Mouse (Mus musculus) spleen, adult 2 months (tissue): ENCODE results near the gene Slc35b2. TPM values are rescaled to one million over a fixed set of nuclear protein-coding genes. Genes with fewer than 3 reads are reported as not detected.
A peak's percentile ranks its signal among the peaks of the same experiment; 100 is the strongest.

Source experiments
- DNase-seq, 2 experiments: peaks; one replicate each; pipeline versions ENCODE4 v3.0.0 to v3.0.0-alpha.2; 2012 to 2021; ENCODE audit warnings: low spot score in 2 of 2, low read depth in 1 of 2
- H3K27ac ChIP-seq: fragments of 200-500 bp; 2 replicates; pipeline ENCODE4 v1.5.1; 2012; ENCODE audit warnings: low read length, inconsistent platforms; ENCODE audit not compliant: insufficient read depth
- H3K27me3 ChIP-seq: fragments of 200-500 bp; 2 replicates; pipeline ENCODE4 v1.6.1; 2012; ENCODE audit warnings: mild to moderate bottlenecking, moderate library complexity, low read length, inconsistent platforms; ENCODE audit not compliant: control insufficient read depth, insufficient read depth
- H3K36me3 ChIP-seq: fragments of 200-500 bp; 2 replicates; pipeline ENCODE4 v1.6.1; 2012; ENCODE audit warnings: mild to moderate bottlenecking, low read length, inconsistent platforms; ENCODE audit not compliant: control insufficient read depth, insufficient read depth
- H3K4me1 ChIP-seq: fragments of 200-500 bp; 2 replicates; pipeline ENCODE4 v1.6.1; 2011; ENCODE audit warnings: inconsistent platforms; ENCODE audit not compliant: control insufficient read depth, insufficient read depth, insufficient read length
- H3K4me3 ChIP-seq: fragments of 200-500 bp; 2 replicates; pipeline ENCODE4 v1.5.1; 2011; ENCODE audit warnings: mild to moderate bottlenecking, inconsistent platforms; ENCODE audit not compliant: insufficient read depth, insufficient read length; ENCODE audit errors: extremely low read depth
- CTCF ChIP-seq: fragments of 200-500 bp; IDR thresholded peaks from 2 replicates; pipeline ENCODE4 v1.5.1; 2011; ENCODE audit warnings: mild to moderate bottlenecking, inconsistent platforms; ENCODE audit not compliant: insufficient read depth, insufficient read length, insufficient replicate concordance; ENCODE audit errors: extremely low read depth
- POLR2A ChIP-seq: fragments of 200-500 bp; IDR thresholded peaks from 2 replicates; pipeline ENCODE4 v1.6.1; 2011; ENCODE audit warnings: low read depth, low read length, inconsistent platforms
- WGBS: fragments of 180-500 bp; shearing (Covaris S2); methylation state at CpG from one replicate; pipeline ENCODE4 v1.1.7; 2018; 5-methylcytosine and 5-hydroxymethylcytosine counted together
- polyA plus RNA-seq: library from polyadenylated mRNA; depleted of rRNA; stranded (reverse); fragments of >200 nt; gene quantifications from 2 replicates; pipeline ENCODE4 v1.2.3, GENCODE M21; 2012

The Slc35b2 gene
- polyA plus RNA-seq, 1 experiment = 70.9 TPM

DNA sequence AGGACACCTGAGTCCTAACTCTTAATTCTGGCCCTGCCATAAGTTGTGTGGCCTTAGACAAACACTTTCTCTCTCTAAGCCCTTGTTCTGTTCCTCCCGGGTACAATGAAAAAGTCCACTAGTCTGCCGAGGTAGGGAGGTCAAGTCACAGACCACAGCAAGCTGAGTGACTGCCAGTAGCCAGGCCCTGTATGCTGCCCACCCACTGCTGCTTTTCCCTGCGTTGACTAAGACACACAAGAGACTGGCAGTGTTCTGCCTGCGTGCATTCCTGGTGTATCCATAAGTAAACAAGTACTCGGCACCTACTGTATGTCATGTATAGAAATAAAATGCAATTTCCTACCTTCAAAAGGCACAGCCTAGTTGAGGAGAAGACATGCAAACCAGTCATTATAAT lies 13.4 kb upstream of the Slc35b2 start:
- TF ChIP-seq CTCF = no peak
- H3K4me1 ChIP-seq = peaks cover 10% of the 10 kb centered on the region; the same call in 1 of the 2 replicates
- DNase-seq = no peak
- H3K27ac ChIP-seq = no peak overlapping the region
- no peak overlapping the region for H3K4me3 ChIP-seq
- no peaks in the 10 kb centered on the region for H3K36me3 ChIP-seq
- peaks cover 15% of the 10 kb centered on the region for H3K27me3 ChIP-seq
- 53% methylated on average over 5 of the region's 5 CpGs for WGBS

- TF ChIP-seq POLR2A (no peak), CTCF (no peak)
- no peak overlapping the region for H3K27ac ChIP-seq
- 75% methylated on average over 7 of the region's 7 CpGs for WGBS
- H3K4me3 ChIP-seq = no peak overlapping the region
- H3K36me3 ChIP-seq = no peaks in the 10 kb centered on the region
- peaks cover 5% of the 10 kb centered on the region; the same call in 1 of the 2 replicates for H3K4me1 ChIP-seq
- DNase-seq = no peak
- H3K27me3 ChIP-seq = peaks cover 13% of the 10 kb centered on the region
Observed at GRCm38 (mm10) chr17:45551249-45551796, 12.4 kb upstream of the Slc35b2 start.

DNA sequence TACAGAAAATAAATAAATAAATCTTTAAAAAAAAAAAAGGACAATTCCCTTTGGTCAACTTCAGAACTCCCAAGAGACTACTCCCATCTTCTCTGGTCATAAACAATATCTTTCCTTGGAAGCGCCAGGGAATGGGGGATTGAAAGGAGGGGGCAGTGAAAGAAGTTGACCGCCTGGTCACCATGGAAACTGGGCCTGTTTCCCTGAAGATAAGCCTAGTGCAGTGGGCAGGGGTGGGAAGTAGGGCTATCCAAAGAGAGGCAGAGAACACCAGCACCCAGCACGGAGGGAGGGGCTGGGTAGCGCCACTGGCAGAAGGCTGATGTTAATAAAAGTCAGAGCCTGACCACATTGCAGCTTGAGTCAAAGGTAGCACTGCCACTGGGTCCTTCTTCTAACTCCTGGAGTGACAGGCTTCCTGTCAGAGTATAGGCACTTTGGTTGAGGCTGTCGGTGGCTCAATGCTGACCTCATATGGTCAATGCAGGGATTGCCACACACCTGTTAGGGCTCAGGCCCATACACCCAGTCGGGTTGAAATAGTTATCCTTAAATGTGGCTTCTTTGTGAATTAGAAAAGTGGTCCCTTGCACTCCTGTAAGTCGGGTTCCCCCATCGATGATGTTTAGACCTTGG lies 11.7 kb upstream of the Slc35b2 start:
- Histone ChIP-seq H3K27me3 (peaks cover 13% of the 10 kb centered on the region), H3K27ac (no peak overlapping the region), H3K4me1 (peaks cover 5% of the 10 kb centered on the region; the same call in 1 of the 2 replicates), H3K4me3 (no peak overlapping the region), H3K36me3 (no peaks in the 10 kb centered on the region)
- TF ChIP-seq POLR2A (no peak), CTCF (peak; percentile 95; the same call in 1 of the 2 replicates)
- peak in 1 of 2 experiments; percentile 80 for DNase-seq
- WGBS = 13% methylated on average over 8 of the region's 8 CpGs

- no peak overlapping the region for H3K4me3 ChIP-seq
- WGBS = 92% methylated on average over 3 of the region's 3 CpGs
- no peak for TF ChIP-seq POLR2A
- no peak for TF ChIP-seq CTCF
Observed at GRCm38 (mm10) chr17:45553065-45553464, 10.6 kb upstream of the Slc35b2 start.

DNA sequence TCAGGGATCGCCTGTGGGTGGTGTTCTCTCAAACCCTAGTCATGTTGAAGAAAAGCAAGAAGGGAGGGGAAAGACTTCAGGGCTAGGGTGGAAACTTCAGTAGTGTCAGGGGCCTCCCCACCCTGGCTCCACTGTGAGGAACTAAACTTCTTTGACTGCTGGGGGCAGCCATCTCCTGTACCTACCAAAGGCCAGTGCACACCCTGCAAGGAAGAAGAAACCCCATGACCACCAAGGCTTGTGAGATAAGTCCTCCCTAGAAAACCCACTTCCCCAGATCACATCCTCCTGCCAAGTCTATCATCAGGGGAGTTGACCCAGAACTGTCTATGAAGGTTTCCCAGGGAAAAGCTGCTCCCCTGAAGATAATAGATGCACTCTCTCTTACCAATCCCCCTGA lies 9.3 kb upstream of the Slc35b2 start:
- 45% methylated on average over 1 of the region's 1 CpGs for WGBS
- Histone ChIP-seq H3K4me1 (peaks cover 9% of the 10 kb centered on the region; the same call in 1 of the 2 replicates), H3K27ac (no peak overlapping the region), H3K27me3 (peaks cover 4% of the 10 kb centered on the region), H3K4me3 (no peak overlapping the region), H3K36me3 (peaks cover 9% of the 10 kb centered on the region)
- DNase-seq = no peak
- no peak for TF ChIP-seq POLR2A
- no peak for TF ChIP-seq CTCF

More at GRCm38 (mm10) chr17:45553065-45553464, 10.6 kb upstream of the Slc35b2 start:
- Histone ChIP-seq H3K4me1 (peaks cover 5% of the 10 kb centered on the region; the same call in 1 of the 2 replicates), H3K36me3 (no peaks in the 10 kb centered on the region), H3K27me3 (peaks cover 13% of the 10 kb centered on the region), H3K27ac (no peak overlapping the region)
- no peak for DNase-seq

DNA sequence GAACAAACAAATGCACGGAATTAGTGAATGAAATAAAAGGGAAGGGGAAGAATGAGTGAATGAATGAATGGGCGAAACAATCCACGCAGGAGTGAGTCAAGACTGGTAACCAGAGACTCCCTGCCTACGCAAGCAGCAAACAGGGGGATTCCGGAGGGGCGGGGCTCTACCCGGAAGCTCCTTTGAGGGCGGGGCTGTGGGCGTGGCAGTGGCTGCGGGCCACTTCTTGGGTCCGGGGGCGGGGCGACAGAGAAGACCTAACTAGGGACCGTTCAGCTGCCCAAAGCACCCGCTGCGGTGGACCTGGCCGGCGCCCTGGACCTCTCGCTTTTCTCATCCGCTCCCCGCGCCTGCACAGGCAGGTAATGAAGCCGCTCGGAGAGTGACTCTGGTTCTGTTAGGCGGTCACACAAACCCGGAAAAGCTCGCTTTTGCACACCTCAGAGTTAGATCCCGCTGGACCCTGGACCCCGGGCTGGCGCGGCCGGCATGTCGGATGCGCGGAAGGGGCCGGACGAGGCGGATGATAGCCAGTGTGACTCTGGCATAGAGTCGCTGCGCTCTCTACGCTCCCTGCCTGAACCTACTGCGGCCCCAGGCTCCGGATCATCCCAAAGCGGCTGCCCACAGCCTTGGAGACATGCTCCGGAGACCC lies 8.1 kb upstream of the Slc35b2 start, which contains the start of gene Nfkbie:
TSS of gene Nfkbie (plus strand) at position 252 of the 655 bp plus-strand sequence.
- peak within 1 kb of the TSS; percentile 89 for H3K27ac ChIP-seq
- H3K4me3 ChIP-seq = peak within 1 kb of the TSS; percentile 97
- under 1% methylated on average over 45 of the region's 45 CpGs for WGBS
- H3K4me1 ChIP-seq = peaks cover 9% of the 10 kb centered on the region; the same call in 1 of the 2 replicates
- TF ChIP-seq CTCF (no peak), POLR2A (peak; percentile 83)
- H3K36me3 ChIP-seq = peaks cover 14% of the 10 kb centered on the region
- DNase-seq = peak; percentile 90 to 99
- no peaks in the 10 kb centered on the region for H3K27me3 ChIP-seq
